Mouse (Mus musculus): ENCODE measurements at regions not wholly inside any gene's neighbourhood (a gene's known extent, or its start where the extent isn't known, plus 50 kb on each side); places are given as distances from the start of the nearest gene placed in this dataset.

GRCm38 (mm10) chr14:25059351-25059750 is 399.6 kb upstream of the Zmiz1 start:
- Histone ChIP-seq H3K36me3 (ENCODE audit: control insufficient read depth, insufficient read depth, low read length) (no peaks in the 10 kb centered on the region), H3K4me3 (ENCODE audit: low read depth, low read length) (no peak overlapping the region)
- WGBS = 91% methylated on average over 7 of the region's 7 CpGs

GRCm38 (mm10) chr14:25060285-25060684 is 398.7 kb upstream of the Zmiz1 start:
- Histone ChIP-seq H3K27ac (ENCODE audit: insufficient read depth, low read depth, low read length) (no peak overlapping the region), H3K27me3 (ENCODE audit: control insufficient read depth, insufficient read depth, low read length) (no peaks in the 10 kb centered on the region), H3K4me1 (ENCODE audit: control insufficient read depth, insufficient read depth, insufficient read length, low read length) (no peaks in the 10 kb centered on the region), H3K4me3 (ENCODE audit: low read depth, low read length) (no peak overlapping the region), H3K36me3 (ENCODE audit: control insufficient read depth, insufficient read depth, low read length) (no peaks in the 10 kb centered on the region)
- TF ChIP-seq POLR2A (IDR thresholded peaks at IDR 0.05; ENCODE audit: low read depth, low read length) = no peak
- no peak for TF ChIP-seq CTCF (IDR thresholded peaks at IDR 0.05; ENCODE audit: extremely low read depth, insufficient read length, insufficient replicate concordance, low read depth, low read length)
- 80% methylated on average over 7 of the region's 7 CpGs for WGBS

More at GRCm38 (mm10) chr14:25059351-25059750, 399.6 kb upstream of the Zmiz1 start:
- no peak for TF ChIP-seq POLR2A (IDR thresholded peaks at IDR 0.05; ENCODE audit: low read depth, low read length)
- no peak for TF ChIP-seq CTCF (IDR thresholded peaks at IDR 0.05; ENCODE audit: extremely low read depth, insufficient read length, insufficient replicate concordance, low read depth, low read length)
- Histone ChIP-seq H3K4me1 (ENCODE audit: control insufficient read depth, insufficient read depth, insufficient read length, low read length) (no peaks in the 10 kb centered on the region), H3K27me3 (ENCODE audit: control insufficient read depth, insufficient read depth, low read length) (no peaks in the 10 kb centered on the region), H3K27ac (ENCODE audit: insufficient read depth, low read depth, low read length) (no peak overlapping the region)

GRCm38 (mm10) chr14:25063090-25063489 is 395.9 kb upstream of the Zmiz1 start:
- TF ChIP-seq CTCF (IDR thresholded peaks at IDR 0.05; ENCODE audit: extremely low read depth, insufficient read length, insufficient replicate concordance, low read depth, low read length) (no peak), POLR2A (IDR thresholded peaks at IDR 0.05; ENCODE audit: low read depth, low read length) (no peak)
- no peaks in the 10 kb centered on the region for H3K36me3 ChIP-seq (ENCODE audit: control insufficient read depth, insufficient read depth, low read length)
- no peak overlapping the region for H3K27ac ChIP-seq (ENCODE audit: insufficient read depth, low read depth, low read length)
- H3K4me1 ChIP-seq (ENCODE audit: control insufficient read depth, insufficient read depth, insufficient read length, low read length) = no peaks in the 10 kb centered on the region
- no peaks in the 10 kb centered on the region for H3K27me3 ChIP-seq (ENCODE audit: control insufficient read depth, insufficient read depth, low read length)
- WGBS = 54% methylated on average over 5 of the region's 5 CpGs
- no peak overlapping the region for H3K4me3 ChIP-seq (ENCODE audit: low read depth, low read length)

- 57% methylated on average over 8 of the region's 8 CpGs for WGBS
- TF ChIP-seq CTCF (IDR thresholded peaks at IDR 0.05; ENCODE audit: extremely low read depth, insufficient read length, insufficient replicate concordance, low read depth, low read length) (no peak), POLR2A (IDR thresholded peaks at IDR 0.05; ENCODE audit: low read depth, low read length) (no peak)
- peaks cover 5% of the 10 kb centered on the region; the same call in 1 of the 2 replicates for H3K4me1 ChIP-seq (ENCODE audit: control insufficient read depth, insufficient read depth, insufficient read length, low read length)
- no peaks in the 10 kb centered on the region for H3K27me3 ChIP-seq (ENCODE audit: control insufficient read depth, insufficient read depth, low read length)
- H3K36me3 ChIP-seq (ENCODE audit: control insufficient read depth, insufficient read depth, low read length) = no peaks in the 10 kb centered on the region
- H3K4me3 ChIP-seq (ENCODE audit: low read depth, low read length) = no peak overlapping the region
- no peak overlapping the region for H3K27ac ChIP-seq (ENCODE audit: insufficient read depth, low read depth, low read length)
Observed at GRCm38 (mm10) chr14:25064190-25064947, 394.6 kb upstream of the Zmiz1 start.

- Histone ChIP-seq H3K27me3 (ENCODE audit: control insufficient read depth, insufficient read depth, low read length) (no peaks in the 10 kb centered on the region), H3K27ac (ENCODE audit: insufficient read depth, low read depth, low read length) (no peak overlapping the region), H3K36me3 (ENCODE audit: control insufficient read depth, insufficient read depth, low read length) (no peaks in the 10 kb centered on the region), H3K4me3 (ENCODE audit: low read depth, low read length) (no peak overlapping the region), H3K4me1 (ENCODE audit: control insufficient read depth, insufficient read depth, insufficient read length, low read length) (peaks cover 5% of the 10 kb centered on the region; the same call in 1 of the 2 replicates)
- TF ChIP-seq POLR2A (IDR thresholded peaks at IDR 0.05; ENCODE audit: low read depth, low read length) (no peak), CTCF (IDR thresholded peaks at IDR 0.05; ENCODE audit: extremely low read depth, insufficient read length, insufficient replicate concordance, low read depth, low read length) (no peak)
- 95% methylated on average over 5 of the region's 5 CpGs for WGBS
Observed at GRCm38 (mm10) chr14:25067435-25067834, 391.6 kb upstream of the Zmiz1 start.

GRCm38 (mm10) chr14:25068430-25068829 is 390.6 kb upstream of the Zmiz1 start:
- Histone ChIP-seq H3K4me1 (ENCODE audit: control insufficient read depth, insufficient read depth, insufficient read length, low read length) (peaks cover 5% of the 10 kb centered on the region; the same call in 1 of the 2 replicates), H3K4me3 (ENCODE audit: low read depth, low read length) (no peak overlapping the region), H3K36me3 (ENCODE audit: control insufficient read depth, insufficient read depth, low read length) (no peaks in the 10 kb centered on the region), H3K27ac (ENCODE audit: insufficient read depth, low read depth, low read length) (no peak overlapping the region), H3K27me3 (ENCODE audit: control insufficient read depth, insufficient read depth, low read length) (no peaks in the 10 kb centered on the region)
- TF ChIP-seq POLR2A (IDR thresholded peaks at IDR 0.05; ENCODE audit: low read depth, low read length) (no peak), CTCF (IDR thresholded peaks at IDR 0.05; ENCODE audit: extremely low read depth, insufficient read length, insufficient replicate concordance, low read depth, low read length) (no peak)
- 13% methylated on average over 8 of the region's 8 CpGs for WGBS

- no peaks in the 10 kb centered on the region for H3K27me3 ChIP-seq (ENCODE audit: control insufficient read depth, insufficient read depth, low read length)
- peaks cover 5% of the 10 kb centered on the region; the same call in 1 of the 2 replicates for H3K4me1 ChIP-seq (ENCODE audit: control insufficient read depth, insufficient read depth, insufficient read length, low read length)
- no peak overlapping the region for H3K27ac ChIP-seq (ENCODE audit: insufficient read depth, low read depth, low read length)
- 76% methylated on average over 5 of the region's 5 CpGs for WGBS
- H3K36me3 ChIP-seq (ENCODE audit: control insufficient read depth, insufficient read depth, low read length) = no peaks in the 10 kb centered on the region
- TF ChIP-seq CTCF (IDR thresholded peaks at IDR 0.05; ENCODE audit: extremely low read depth, insufficient read length, insufficient replicate concordance, low read depth, low read length) = no peak
- no peak for TF ChIP-seq POLR2A (IDR thresholded peaks at IDR 0.05; ENCODE audit: low read depth, low read length)
- H3K4me3 ChIP-seq (ENCODE audit: low read depth, low read length) = no peak overlapping the region
Observed at GRCm38 (mm10) chr14:25073143-25073542, 385.8 kb upstream of the Zmiz1 start.

All from small intestine, adult 2 months (tissue).